Mouse (Mus musculus): Measurements from ENCODE around the gene Sdhaf2.

DNA sequence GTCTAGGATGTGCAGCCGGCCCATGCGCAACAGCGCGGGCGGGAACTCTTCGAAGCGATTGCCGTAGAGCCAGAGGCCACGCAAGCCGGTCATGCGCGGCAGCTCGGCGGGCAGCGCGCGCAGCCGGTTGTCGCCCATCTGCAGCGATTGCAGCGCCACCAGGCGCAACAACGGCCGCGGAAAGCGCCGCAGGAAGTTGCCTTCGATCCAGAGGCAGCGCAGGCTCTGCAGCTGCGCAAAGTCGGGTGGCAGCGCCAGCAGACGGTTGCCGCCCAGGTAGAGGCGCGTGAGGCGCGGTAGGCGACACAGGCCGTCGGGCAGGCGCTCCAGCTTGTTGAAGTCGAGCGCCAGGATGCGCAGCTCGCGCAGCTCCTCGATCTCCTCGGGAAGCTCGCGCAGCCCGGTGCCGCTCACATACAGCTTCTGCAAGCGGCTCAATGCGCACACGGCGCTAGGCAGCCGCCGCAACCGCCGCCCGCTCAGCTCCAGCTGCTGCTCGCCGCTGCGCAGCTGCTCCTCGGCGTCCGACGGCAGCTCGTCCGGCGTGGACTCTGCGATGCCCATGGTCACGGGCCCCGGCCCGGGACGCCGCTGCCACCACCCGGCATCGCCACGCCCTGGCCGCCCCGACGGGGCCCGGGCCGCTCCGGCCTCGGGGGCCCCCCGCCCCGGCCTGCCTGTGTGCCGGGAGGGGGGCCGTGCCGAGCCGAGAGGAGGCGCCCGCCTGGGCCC, 69.0 kb downstream of the Sdhaf2 start, which contains the start of gene Lrrc10b:
- TF ChIP-seq CTCF (IDR thresholded peaks at IDR 0.05; ENCODE audit: low read depth, low read length) (no peak), GATA1 (IDR thresholded peaks at IDR 0.05; ENCODE audit: borderline replicate concordance, low read length) (no peak), TAL1 (conservative IDR thresholded peaks at IDR 0.05; ENCODE audit: low read depth, low read length) (no peak), POLR2AphosphoS5 (IDR thresholded peaks at IDR 0.05; ENCODE audit: insufficient replicate concordance, low read depth, low read length) (no peak)
